Mouse (Mus musculus) MEL (cell line): Measurements from ENCODE around the gene Oscp1. TPM values are rescaled to one million over a fixed set of nuclear protein-coding genes. Genes with fewer than 3 reads are reported as not detected.
A peak's percentile ranks its signal among the peaks of the same experiment; 100 is the strongest.

Experiments used
- DNase-seq: peaks from one replicate; pipeline ENCODE4 v3.0.0; 2011; ENCODE audit warnings: low read depth, low spot score
- H3K27ac ChIP-seq: 2 replicates; pipeline ENCODE4 v1.5.1; 2012; ENCODE audit warnings: low read depth, mild to moderate bottlenecking, control low read depth, low read length, moderate library complexity; ENCODE audit not compliant: control insufficient read depth
- H3K27me3 ChIP-seq, 2 experiments: fragments of 150-350 bp in 1 of 2; sonication (generic) in 1 of 2; 2 replicates each; pipeline ENCODE4 v1.6.1; 2012; ENCODE audit warnings: low read length in 2 of 2, mild to moderate bottlenecking in 2 of 2, improper control_type of control experiment in 1 of 2, moderate library complexity in 1 of 2; ENCODE audit not compliant: insufficient read depth in 2 of 2, control insufficient read depth in 1 of 2
- H3K36me3 ChIP-seq, 2 experiments: 2 replicates each; pipeline ENCODE4 v1.6.1; 2012 to 2014; ENCODE audit warnings: low read length in 2 of 2, improper control_type of control experiment in 1 of 2, inconsistent platforms in 1 of 2, mild to moderate bottlenecking in 1 of 2; ENCODE audit not compliant: insufficient read depth in 2 of 2, control insufficient read depth in 1 of 2
- H3K4me1 ChIP-seq, 2 experiments: fragments of 150-350 bp in 1 of 2; sonication (generic) in 1 of 2; 2 replicates each; pipeline ENCODE4 v1.6.1; 2012; ENCODE audit warnings: low read length in 2 of 2, improper control_type of control experiment in 1 of 2, mild to moderate bottlenecking in 1 of 2; ENCODE audit not compliant: insufficient read depth in 2 of 2, control insufficient read depth in 1 of 2
- H3K4me3 ChIP-seq, 2 experiments: fragments of 150-350 bp in 1 of 2; sonication (generic) in 1 of 2; 2 replicates each; pipeline ENCODE4 v1.5.1; 2012; ENCODE audit warnings: low read depth in 2 of 2, low read length in 2 of 2, mild to moderate bottlenecking in 2 of 2, moderate library complexity in 2 of 2, control low read depth in 1 of 2, improper control_type of control experiment in 1 of 2; ENCODE audit not compliant: control insufficient read depth in 1 of 2, insufficient read depth in 1 of 2
- H3K79me2 ChIP-seq: 2 replicates; pipeline ENCODE4 v1.6.1; 2012; ENCODE audit warnings: mild to moderate bottlenecking, low read length, moderate library complexity; ENCODE audit not compliant: control insufficient read depth, poor library complexity, insufficient read depth
- H3K9ac ChIP-seq: 2 replicates; pipeline ENCODE4 v1.6.1; 2012; ENCODE audit warnings: low read depth, mild to moderate bottlenecking, control low read depth, low read length, moderate library complexity; ENCODE audit not compliant: control insufficient read depth, poor library complexity, severe bottlenecking
- H3K9me3 ChIP-seq: fragments of 150-350 bp; sonication (generic); replicated peaks from 2 replicates; pipeline ENCODE4 v1.6.1; 2012; ENCODE audit warnings: mild to moderate bottlenecking, low read length, improper control_type of control experiment, moderate library complexity; ENCODE audit not compliant: insufficient read depth
- BHLHE40 ChIP-seq: IDR thresholded peaks from 2 replicates; pipeline ENCODE4 v1.6.1; 2012; ENCODE audit warnings: low read depth, mild to moderate bottlenecking, inconsistent platforms, low read length, improper control_type of control experiment, borderline replicate concordance
- CHD1 ChIP-seq: IDR thresholded peaks from 2 replicates; pipeline ENCODE4 v1.6.1; 2012; ENCODE audit warnings: low read depth, mild to moderate bottlenecking, inconsistent platforms, low read length, improper control_type of control experiment
- CTCF ChIP-seq, 3 experiments: IDR thresholded peaks in 2 of 3; conservative IDR thresholded peaks in 1 of 3; 2 replicates each; pipeline ENCODE4 v1.5.1; 2011 to 2012; ENCODE audit warnings: low read length in 3 of 3, low read depth in 2 of 3, mild to moderate bottlenecking in 2 of 3, improper control_type of control experiment in 1 of 3, inconsistent platforms in 1 of 3, mixed read lengths in 1 of 3, moderate library complexity in 1 of 3; ENCODE audit not compliant: control insufficient read depth in 1 of 3, insufficient read depth in 1 of 3, poor library complexity in 1 of 3, severe bottlenecking in 1 of 3
- E2F4 ChIP-seq: IDR thresholded peaks from 2 replicates; pipeline ENCODE4 v1.6.1; 2011; ENCODE audit warnings: low read depth, low read length, improper control_type of control experiment, borderline replicate concordance
- ELF1 ChIP-seq: IDR thresholded peaks from 2 replicates; pipeline ENCODE4 v1.6.1; 2014; ENCODE audit warnings: low read depth, mild to moderate bottlenecking, inconsistent platforms, low read length, improper control_type of control experiment, moderate library complexity
- EP300 ChIP-seq, 2 experiments: IDR thresholded peaks; 2 replicates each; pipeline ENCODE4 v1.6.1; 2011; ENCODE audit warnings: improper control_type of control experiment in 2 of 2, low read length in 2 of 2, low read depth in 1 of 2, mild to moderate bottlenecking in 1 of 2
- ETS1 ChIP-seq: IDR thresholded peaks from 2 replicates; pipeline ENCODE4 v1.6.1; 2012; ENCODE audit warnings: low read depth, mild to moderate bottlenecking, inconsistent platforms, low read length, improper control_type of control experiment, moderate library complexity
- KAT2A ChIP-seq: conservative IDR thresholded peaks from 2 replicates; pipeline ENCODE4 v1.6.1; 2012; ENCODE audit warnings: low read depth, low read length, improper control_type of control experiment, inconsistent platforms
- MAFK ChIP-seq: IDR thresholded peaks from 2 replicates; pipeline ENCODE4 v1.6.1; 2011; ENCODE audit warnings: low read depth, mild to moderate bottlenecking, low read length, improper control_type of control experiment, borderline replicate concordance
- MAX ChIP-seq: IDR thresholded peaks from 2 replicates; pipeline ENCODE4 v1.6.1; 2011; ENCODE audit warnings: low read length, improper control_type of control experiment
- MAZ ChIP-seq: IDR thresholded peaks from 2 replicates; pipeline ENCODE4 v1.6.1; 2012; ENCODE audit warnings: low read depth, mild to moderate bottlenecking, inconsistent platforms, low read length, improper control_type of control experiment
- MXI1 ChIP-seq: IDR thresholded peaks from 2 replicates; pipeline ENCODE4 v1.6.1; 2011; ENCODE audit warnings: mild to moderate bottlenecking, low read depth, low read length, improper control_type of control experiment
- MYB ChIP-seq: IDR thresholded peaks from 2 replicates; pipeline ENCODE4 v1.6.1; 2011; ENCODE audit warnings: mild to moderate bottlenecking, low read depth, low read length, improper control_type of control experiment
- POLR2AphosphoS5 ChIP-seq: IDR thresholded peaks from 2 replicates; pipeline ENCODE4 v1.6.1; 2012; ENCODE audit warnings: low read depth, borderline replicate concordance, mild to moderate bottlenecking, inconsistent platforms, low read length, moderate library complexity, mixed read lengths
- RAD21 ChIP-seq: IDR thresholded peaks from 2 replicates; pipeline ENCODE4 v1.6.1; 2011; ENCODE audit warnings: mild to moderate bottlenecking, low read depth, low read length, improper control_type of control experiment
- SIN3A ChIP-seq: IDR thresholded peaks from 2 replicates; pipeline ENCODE4 v1.6.1; 2012; ENCODE audit warnings: low read length, improper control_type of control experiment, inconsistent platforms
- SMC3 ChIP-seq: IDR thresholded peaks from 2 replicates; pipeline ENCODE4 v1.6.1; 2011; ENCODE audit warnings: low read depth, low read length, improper control_type of control experiment
- TBP ChIP-seq: IDR thresholded peaks from 2 replicates; pipeline ENCODE4 v1.8.0; 2011; ENCODE audit warnings: low read depth, low read length, improper control_type of control experiment
- TCF12 ChIP-seq: IDR thresholded peaks from 2 replicates; pipeline ENCODE4 v1.6.1; 2014; ENCODE audit warnings: low read depth, mild to moderate bottlenecking, inconsistent platforms, low read length, improper control_type of control experiment, moderate library complexity
- USF2 ChIP-seq, 2 experiments: IDR thresholded peaks; 2 replicates each; pipeline ENCODE4 v1.6.1; 2011 to 2012; ENCODE audit warnings: improper control_type of control experiment in 2 of 2, low read length in 2 of 2, borderline replicate concordance in 1 of 2, inconsistent platforms in 1 of 2, low read depth in 1 of 2, mild to moderate bottlenecking in 1 of 2; ENCODE audit not compliant: insufficient read depth in 1 of 2
- ZC3H11A ChIP-seq: IDR thresholded peaks from 2 replicates; pipeline ENCODE4 v1.6.1; 2012; ENCODE audit warnings: low read depth, mild to moderate bottlenecking, inconsistent platforms, low read length, improper control_type of control experiment
- ZKSCAN1 ChIP-seq: IDR thresholded peaks from 2 replicates; pipeline ENCODE4 v1.6.1; 2012; ENCODE audit warnings: low read depth, mild to moderate bottlenecking, inconsistent platforms, low read length, improper control_type of control experiment, moderate library complexity
- ZNF384 ChIP-seq: IDR thresholded peaks from 2 replicates; pipeline ENCODE4 v1.6.1; 2012; ENCODE audit warnings: low read depth, mild to moderate bottlenecking, inconsistent platforms, low read length, improper control_type of control experiment
- polyA plus RNA-seq, 2 experiments: library from polyadenylated mRNA; stranded (reverse) in 1 of 2; unstranded in 1 of 2; fragments of >175 nt in 1 of 2; fragments of >200 nt in 1 of 2; gene quantifications; 2 replicates each; pipeline versions ENCODE4 v1.2.1 to v1.2.4; 2012; ENCODE audit warnings: low replicate concordance in 2 of 2, low read depth in 1 of 2; ENCODE audit not compliant: insufficient read length in 2 of 2, insufficient read depth in 1 of 2, missing spikeins in 1 of 2
- total RNA-seq: library from RNA; depleted of rRNA; stranded (reverse); fragments of 300-350 nt; gene quantifications from 2 replicates; pipeline ENCODE4 v1.2.3, GENCODE M21; 2012

Gene Oscp1
- total and polyA plus RNA-seq, 3 experiments, result 5.7 to 7.6 TPM; not detected in 1

- Histone ChIP-seq H3K27ac (peak overlapping the region; percentile 77), H3K9me3 (no peaks in the 10 kb centered on the region), H3K4me3 (peak overlapping the region; percentile 19 to 35; a peak in 3 of 4 replicates), H3K79me2 (peaks cover 51% of the 10 kb centered on the region), H3K36me3 (peaks cover 1 to 31% of the 10 kb centered on the region in 2 experiments; a peak in 2 of 4 replicates), H3K4me1 (peaks cover 9 to 37% of the 10 kb centered on the region in 2 experiments), H3K27me3 (no peaks in the 10 kb centered on the region), H3K9ac (peak overlapping the region; percentile 52)
- TF ChIP-seq ZKSCAN1 (no peak), EP300 (IDR thresholded peaks at IDR 0.05; ENCODE audit: low read depth in 1 of 2, low read length in 2 of 2) (no peak), CHD1 (0 out of 2 replicates have a peak, but pooled peaks have one; percentile 3)
- no peak for DNase-seq
Observed at GRCm38 (mm10) chr4:126111153-126111549, 52.8 kb downstream of the Oscp1 start.

GRCm38 (mm10) chr4:126113243-126113642 lies 54.9 kb downstream of the Oscp1 start:
- Histone ChIP-seq H3K9me3 (no peaks in the 10 kb centered on the region), H3K9ac (no peak overlapping the region), H3K27ac (no peak overlapping the region), H3K36me3 (peaks cover 1 to 29% of the 10 kb centered on the region in 2 experiments; a peak in 2 of 4 replicates), H3K4me3 (no peak overlapping the region), H3K79me2 (peaks cover 30% of the 10 kb centered on the region), H3K4me1 (peaks cover 9 to 24% of the 10 kb centered on the region in 2 experiments), H3K27me3 (no peaks in the 10 kb centered on the region)
- TF ChIP-seq TBP, result no peak
- TF ChIP-seq KAT2A, result no peak
- no peak for TF ChIP-seq ETS1
- TF ChIP-seq ELF1, result no peak
- TF ChIP-seq TCF12, result no peak
- no peak for TF ChIP-seq MAFK
- TF ChIP-seq ZNF384, result no peak
- no peak for TF ChIP-seq ZKSCAN1
- no peak for TF ChIP-seq MYB
- TF ChIP-seq BHLHE40, result no peak
- TF ChIP-seq E2F4, result no peak
- no peak for DNase-seq

GRCm38 (mm10) chr4:126113943-126114342 lies 55.6 kb downstream of the Oscp1 start:
- Histone ChIP-seq H3K4me3 (no peak overlapping the region), H3K36me3 (peaks cover 4 to 22% of the 10 kb centered on the region in 2 experiments; a peak in 3 of 4 replicates), H3K27ac (no peak overlapping the region), H3K4me1 (peaks cover 9 to 17% of the 10 kb centered on the region in 2 experiments), H3K9me3 (no peaks in the 10 kb centered on the region), H3K79me2 (peaks cover 23% of the 10 kb centered on the region), H3K27me3 (no peaks in the 10 kb centered on the region), H3K9ac (no peak overlapping the region)
- TF ChIP-seq SMC3 (peak; percentile 60), SIN3A (peak; percentile 39; the same call in 1 of the 2 replicates), MYB (no peak), MAX (no peak), MXI1 (no peak), RAD21 (peak; percentile 62), USF2 (IDR thresholded peaks at IDR 0.05; ENCODE audit: borderline replicate concordance in 1 of 2, insufficient read depth in 1 of 2, low read depth in 1 of 2, low read length in 2 of 2) (no peak), ZC3H11A (peak; percentile 48; the same call in 1 of the 2 replicates), CTCF (IDR thresholded peaks at IDR 0.05 in 2 of 3, conservative IDR thresholded peaks at IDR 0.05 in 1 of 3; ENCODE audit: control insufficient read depth in 1 of 3, insufficient read depth in 1 of 3, low read depth in 2 of 3, low read length in 3 of 3, poor library complexity in 1 of 3, severe bottlenecking in 1 of 3) (peak; percentile 30 to 80 (median 65); a peak in 4 of 6 replicates), MAZ (peak; percentile 70; the same call in 1 of the 2 replicates), POLR2AphosphoS5 (no peak)
- peak; percentile 69 for DNase-seq
